Mouse (Mus musculus) lung, adult 2 months (tissue): ENCODE data around the gene Ebf4.

Experiments
- CTCF ChIP-seq: fragments of 200-500 bp; IDR thresholded peaks from 2 replicates; pipeline ENCODE4 v1.5.1; 2011; ENCODE audit warnings: mild to moderate bottlenecking, low read length, control low read depth; ENCODE audit not compliant: insufficient read depth
- POLR2A ChIP-seq: fragments of 200-500 bp; IDR thresholded peaks from 2 replicates; pipeline ENCODE4 v1.6.1; 2011; ENCODE audit warnings: low read depth, mild to moderate bottlenecking, control low read depth, low read length, borderline replicate concordance; ENCODE audit errors: extremely low read depth

DNA sequence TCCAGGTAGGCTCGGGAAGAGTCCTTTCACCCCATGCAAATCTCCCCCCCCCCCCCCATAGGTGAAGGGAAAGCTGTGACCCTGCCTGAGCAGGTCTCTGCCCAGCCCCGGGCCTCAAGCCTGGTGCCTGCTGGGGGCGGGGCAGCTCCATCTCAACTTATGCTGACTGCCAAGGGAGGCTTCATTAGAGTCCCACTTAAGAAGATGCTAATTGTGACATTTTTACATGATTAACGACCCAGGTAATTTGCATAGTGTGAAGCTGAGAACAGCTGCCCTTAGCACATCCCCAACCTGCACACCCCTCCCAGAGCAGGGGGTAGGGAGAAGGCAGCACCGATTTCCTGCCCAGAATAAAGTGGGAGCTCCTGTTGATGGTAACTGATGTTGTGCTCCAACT, 63.9 kb downstream of the Ebf4 start:
- TF ChIP-seq CTCF, result no peak
- no peak for TF ChIP-seq POLR2A
